Mouse (Mus musculus): ENCODE data around the gene Ctcf.

The Ctcf gene

DNA sequence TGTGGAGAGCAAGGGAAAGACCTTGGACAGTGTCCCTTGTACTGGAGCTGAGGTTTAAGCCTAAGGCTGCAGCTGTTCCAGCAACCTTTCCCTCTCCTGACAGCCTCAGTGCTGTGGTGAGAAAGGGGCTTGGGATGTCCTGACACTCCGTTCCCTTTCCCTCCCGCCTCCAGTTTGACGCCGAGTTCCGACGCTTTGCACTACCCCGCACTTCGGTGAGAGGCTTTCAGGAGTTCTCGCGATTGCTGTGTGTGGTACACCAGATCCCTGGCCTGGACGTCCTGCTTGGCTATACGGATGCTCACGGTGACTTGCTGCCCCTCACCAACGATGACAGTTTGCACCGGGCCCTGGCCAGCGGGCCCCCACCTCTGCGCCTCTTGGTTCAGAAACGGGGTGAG lies 65.6 kb downstream of the Ctcf start:
- no peak for DNase-seq

DNA sequence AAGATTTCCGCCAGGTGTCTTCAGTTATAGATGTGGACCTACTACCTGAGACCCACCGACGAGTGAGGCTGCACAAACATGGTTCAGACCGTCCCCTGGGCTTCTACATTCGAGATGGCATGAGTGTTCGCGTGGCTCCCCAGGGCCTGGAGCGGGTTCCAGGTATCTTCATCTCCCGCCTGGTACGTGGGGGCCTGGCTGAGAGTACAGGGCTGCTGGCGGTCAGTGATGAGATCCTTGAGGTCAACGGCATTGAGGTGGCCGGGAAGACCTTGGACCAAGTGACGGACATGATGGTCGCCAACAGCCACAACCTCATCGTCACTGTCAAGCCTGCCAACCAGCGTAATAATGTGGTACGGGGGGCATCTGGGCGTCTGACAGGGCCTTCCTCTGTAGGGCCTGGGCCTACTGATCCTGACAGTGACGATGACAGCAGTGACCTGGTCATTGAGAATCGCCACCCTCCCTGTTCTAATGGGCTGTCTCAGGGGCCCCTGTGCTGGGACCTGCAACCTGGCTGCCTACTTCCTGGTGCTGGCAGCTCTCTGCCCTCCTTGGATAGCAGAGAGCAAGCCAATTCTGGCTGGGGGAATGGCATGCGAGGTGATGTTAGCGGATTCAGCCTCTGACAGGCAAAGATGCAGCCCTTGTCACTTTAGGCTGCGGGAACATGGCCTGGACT lies 66.5 kb downstream of the Ctcf start:
- no peak for DNase-seq

DNA sequence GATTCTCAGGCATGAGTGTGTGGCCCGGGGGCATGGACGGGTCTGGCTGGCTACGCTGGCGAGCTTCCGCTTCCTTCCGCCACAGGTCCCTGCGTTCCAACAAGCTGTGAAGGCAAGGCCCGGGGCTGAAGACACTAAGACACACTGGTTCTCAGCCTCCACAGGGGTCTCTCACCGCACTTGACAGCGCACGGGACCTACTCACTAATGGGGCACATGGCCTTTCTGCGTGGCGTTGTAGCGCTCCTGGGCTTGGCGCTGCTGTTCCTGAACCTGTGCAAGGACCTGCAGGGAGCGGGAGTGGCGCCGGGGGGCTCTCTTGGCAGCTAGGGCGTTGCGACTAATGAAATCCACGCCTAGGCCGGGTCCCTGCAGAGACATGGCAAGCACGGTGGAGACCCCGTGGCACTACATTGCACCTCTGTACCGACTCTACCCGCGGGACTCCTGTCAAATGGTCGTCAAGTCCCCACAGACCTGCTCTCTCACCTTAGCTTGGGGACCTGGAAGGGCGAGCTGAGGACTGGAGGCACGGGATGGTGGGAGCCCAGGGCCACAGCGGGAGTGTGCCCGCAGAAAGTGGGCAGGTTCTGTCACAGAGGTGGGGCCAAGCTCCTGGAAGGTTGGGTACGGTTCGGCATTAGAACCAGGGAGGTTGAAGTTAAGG lies 67.9 kb downstream of the Ctcf start:
- DNase-seq, result no peak

DNA sequence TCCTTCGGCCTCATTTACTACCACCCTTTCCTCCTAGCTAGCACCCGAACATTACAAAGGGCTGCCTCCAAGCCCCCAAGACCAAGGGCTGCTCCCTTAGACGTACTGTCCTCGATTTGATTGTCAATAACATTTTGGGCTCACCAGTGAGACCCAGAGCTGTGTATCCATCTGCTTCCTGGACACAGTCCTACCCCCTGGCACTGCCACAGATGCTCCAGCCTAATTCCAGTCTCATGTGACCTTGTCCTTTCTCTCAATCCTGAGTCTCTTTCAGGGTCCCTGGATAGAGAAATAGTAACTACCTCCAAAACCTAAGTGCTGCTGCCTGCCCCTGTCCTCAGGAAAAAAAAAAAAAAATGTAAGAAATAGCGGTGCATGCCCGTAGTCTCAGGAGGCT lies 68.6 kb downstream of the Ctcf start:
- no peak for DNase-seq

DNA sequence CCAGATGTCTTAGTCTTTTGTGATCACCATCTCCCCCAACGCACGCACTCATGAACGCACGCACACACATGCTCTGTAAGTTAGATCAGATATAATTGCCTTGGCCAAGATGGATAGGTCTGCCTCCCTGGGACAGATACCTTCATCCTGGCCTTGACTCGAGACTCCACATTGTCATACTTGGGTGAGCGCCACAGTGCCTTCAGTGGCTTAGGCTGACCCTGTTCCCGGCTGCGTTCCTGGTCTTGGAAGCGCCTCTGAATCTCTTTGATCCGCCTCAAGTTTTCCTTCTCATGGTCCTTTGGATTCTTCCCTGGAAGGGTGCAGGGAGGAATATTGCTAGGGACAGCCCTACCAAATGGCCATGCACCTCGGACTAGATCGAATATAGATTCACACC lies 70.1 kb downstream of the Ctcf start:
- no peak for DNase-seq

DNA sequence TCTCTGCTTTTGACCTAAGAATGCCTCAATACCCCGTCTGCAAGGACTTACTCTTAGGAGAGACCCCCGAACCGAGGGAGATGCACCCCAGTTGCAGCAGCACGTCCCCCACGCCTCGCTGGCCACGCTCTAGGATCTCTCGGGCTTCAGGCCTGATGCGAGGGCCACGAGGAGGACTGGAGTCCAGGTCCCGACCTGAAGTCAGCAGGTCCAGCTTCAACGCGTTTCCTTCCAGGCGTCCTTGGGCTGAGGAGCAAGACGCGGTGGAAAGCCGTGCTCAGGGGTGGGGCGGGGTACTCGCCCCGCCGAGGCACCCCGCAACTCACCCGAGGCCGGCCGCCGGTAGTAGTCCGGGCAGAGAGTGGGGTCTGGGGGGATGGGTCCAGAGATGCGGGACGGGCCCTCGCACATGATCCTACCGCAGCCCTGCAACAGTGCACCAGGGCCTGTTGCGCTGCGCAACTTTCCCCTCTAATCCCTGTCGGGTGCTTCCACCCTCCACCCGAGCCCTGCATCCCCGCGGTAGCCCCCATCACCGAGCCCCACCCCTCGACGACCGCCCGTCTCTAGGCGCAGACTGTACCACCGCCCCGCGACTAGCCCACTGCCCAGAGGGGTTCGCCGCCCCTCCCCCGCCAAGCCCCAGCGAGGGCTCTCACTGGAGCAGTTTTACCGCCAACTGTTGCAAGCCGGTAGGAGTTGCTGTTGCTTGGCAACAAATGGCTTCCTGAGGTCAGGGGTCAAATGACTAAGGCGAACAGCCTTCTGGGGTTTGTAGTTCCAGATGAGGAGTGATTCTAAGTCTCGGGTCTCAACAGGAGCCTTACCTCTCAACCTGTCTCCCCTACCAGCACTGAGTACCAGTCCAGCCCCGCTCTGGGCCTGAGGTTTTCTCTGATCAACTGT lies 71.4 kb downstream of the Ctcf start, which contains the start of the genes 4933405L10Rik and Enkd1:
4933405L10Rik (plus strand) TSS at position 158 of the 906 bp plus-strand sequence.
Enkd1 (minus strand) TSS at position 713 of the 906 bp plus-strand sequence.
- peak; percentile 89 for DNase-seq

DNA sequence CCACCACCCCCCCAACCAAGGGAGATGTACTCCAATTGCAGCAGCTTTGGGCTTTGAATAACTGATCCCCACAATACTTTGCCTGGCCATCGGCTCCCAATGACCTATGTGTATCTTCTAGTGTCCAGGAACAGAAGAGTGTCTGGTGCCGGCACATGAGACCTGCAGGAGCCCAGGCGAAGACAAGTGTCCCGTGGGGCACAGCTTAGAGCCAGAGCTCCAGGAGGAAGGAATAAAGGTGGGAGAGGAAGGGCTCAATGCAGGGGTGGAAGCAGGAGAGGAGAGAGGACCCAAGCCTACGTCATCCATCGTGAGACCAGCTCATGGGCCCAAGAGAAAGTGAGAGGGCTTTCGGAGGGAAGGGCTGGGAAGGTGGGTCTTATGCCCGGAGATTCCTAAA lies 72.3 kb downstream of the Ctcf start:
- DNase-seq, result no peak

DNA sequence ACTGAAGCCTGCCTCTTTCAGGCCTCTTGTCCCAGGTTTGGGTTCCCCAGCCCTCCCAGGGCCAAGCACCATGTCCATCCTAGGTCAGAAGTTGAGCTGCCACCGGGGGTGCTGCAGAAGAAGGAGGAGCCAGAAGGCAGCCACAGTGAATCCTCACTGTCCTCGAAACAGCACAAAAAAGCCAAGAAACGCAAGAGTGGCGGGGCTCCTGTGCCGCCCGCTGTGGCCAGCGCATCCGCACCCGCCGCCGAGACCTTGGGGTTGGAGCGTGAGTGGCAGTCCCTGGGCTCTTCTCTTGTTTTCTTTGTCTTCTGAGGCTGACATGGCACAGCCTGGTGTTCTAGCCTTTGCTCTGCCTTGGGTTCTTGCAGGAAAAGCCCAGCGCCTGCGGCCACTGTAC lies 72.9 kb downstream of the Ctcf start:
- no peak for DNase-seq

DNA sequence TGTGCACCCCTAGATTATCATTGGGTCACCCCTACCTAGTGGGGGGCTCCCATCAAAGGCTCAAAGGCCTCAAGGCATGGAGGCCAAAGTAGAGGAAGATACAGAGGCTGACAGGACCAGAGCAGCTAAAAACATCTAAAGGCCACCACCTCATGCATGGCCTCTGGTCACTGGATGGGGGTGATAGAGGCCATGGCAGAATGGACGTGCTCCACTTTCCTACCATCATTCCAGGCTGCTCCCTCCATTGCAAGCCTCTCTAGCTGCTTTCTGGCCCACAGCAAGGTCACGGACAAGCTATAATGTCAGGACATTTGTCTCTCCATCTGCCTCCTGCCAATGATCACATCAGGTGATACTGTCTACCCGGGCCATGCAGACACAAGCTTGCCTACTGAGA lies 75.9 kb downstream of the Ctcf start:
- DNase-seq, result no peak

DNA sequence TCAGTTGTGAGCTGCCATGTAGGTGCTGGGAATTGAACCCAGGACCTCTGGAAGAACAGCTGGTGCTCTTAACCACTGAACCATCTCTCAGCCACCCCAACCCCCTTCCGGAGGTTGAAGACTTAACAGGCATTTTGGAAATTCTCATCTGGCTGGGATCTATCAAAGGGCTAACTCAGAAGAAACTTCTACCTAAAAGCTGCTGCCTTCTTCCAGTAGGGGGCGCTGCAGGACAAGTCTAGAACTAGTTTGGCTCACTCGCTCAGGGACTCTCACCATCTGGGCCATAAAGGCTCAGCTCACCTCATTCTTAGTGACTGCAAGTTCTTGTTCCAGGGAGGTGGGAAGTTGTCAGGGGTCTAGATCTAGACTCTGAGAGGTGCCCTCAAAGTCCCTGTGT lies 77.8 kb downstream of the Ctcf start:
- DNase-seq, result peak; percentile 72

DNA sequence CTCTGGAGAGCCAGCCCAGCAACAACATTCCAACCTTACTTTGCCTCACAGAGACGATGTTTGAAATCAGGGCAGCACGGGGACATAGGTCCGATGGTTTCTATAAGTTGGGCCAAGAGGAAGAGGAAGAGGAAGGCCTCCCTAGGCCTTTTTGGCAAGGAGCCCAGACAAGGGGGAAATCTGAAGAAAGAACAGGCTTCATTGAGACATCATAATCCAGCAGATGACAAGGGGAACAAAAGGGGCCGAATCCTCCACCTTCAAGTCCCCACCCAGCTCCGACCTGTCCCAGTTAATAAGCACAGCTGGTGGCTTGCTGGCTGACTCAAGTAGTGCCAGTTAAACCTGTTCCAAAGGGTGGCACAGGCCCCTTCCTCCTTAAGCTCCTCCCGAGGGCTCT lies 78.7 kb downstream of the Ctcf start:
- DNase-seq, result no peak

DNA sequence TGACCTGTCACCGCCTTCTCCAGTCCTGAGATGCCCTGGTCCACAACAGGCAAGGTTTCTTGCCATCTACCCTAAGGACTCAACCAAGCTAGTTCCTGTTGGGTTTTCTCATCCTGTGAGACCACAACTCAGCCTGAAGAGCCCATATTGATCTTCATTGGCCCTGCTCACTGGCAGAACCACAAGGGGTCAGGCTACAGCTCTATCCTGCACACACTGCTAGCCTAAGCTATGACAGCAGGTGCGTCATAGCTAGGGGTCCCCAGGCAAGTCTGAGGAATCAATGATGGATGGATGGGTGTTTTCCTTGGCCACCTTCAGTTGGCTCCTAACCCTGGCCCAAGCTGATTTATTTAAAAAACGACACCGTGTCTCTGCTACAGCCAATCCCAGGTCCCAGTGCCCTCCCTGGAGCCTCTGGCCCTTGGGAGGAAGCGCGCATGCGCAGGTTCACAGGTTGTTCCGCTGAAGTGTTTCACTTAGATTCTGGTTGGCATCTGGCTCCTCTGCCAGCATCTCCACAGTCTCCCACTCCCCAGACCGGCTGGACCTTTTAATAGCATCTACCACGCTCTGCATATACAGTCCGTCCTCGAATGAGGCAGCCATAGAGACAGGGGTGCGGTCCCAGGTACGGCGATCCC lies 80.1 kb downstream of the Ctcf start:
- no peak for DNase-seq

DNA sequence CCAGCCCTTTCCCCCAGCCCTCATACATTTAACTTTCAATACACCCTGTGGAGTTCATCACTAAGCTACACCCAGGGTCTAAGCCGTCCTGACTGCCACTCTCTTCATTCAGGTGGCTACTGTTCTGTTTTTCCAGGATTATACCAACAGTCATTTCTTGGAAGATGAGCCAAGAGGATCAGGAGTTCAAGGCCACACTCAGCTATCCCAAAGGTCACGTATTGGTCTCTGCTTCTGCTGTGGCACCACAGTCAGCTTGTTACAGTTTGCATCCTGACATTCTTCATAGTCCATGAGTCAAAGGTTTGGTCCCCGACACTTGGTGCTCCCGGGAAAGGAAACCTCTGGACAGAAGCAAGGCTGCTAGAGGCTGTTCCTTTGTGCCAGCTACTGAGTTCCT lies 83.3 kb downstream of the Ctcf start:
- DNase-seq, result no peak

DNA sequence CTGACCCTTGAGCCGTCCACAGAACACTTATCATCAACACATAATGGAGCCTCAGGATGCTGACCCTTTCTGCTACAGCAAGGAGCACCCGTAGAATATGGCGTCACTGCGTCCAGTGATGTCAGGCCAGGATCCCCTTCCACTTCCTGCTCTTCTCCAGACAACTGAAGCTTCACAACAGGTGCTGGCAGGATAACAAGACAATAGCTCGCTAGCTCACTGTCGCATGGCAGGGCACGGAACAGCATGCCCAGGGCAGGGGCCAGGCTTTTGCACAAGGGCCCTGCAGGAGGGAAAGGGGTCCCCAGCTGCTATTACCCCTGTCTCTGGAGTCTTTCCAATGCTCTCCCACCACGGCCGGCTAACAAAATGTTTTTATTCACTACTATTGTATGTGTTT lies 86.5 kb downstream of the Ctcf start:
- no peak for DNase-seq

DNA sequence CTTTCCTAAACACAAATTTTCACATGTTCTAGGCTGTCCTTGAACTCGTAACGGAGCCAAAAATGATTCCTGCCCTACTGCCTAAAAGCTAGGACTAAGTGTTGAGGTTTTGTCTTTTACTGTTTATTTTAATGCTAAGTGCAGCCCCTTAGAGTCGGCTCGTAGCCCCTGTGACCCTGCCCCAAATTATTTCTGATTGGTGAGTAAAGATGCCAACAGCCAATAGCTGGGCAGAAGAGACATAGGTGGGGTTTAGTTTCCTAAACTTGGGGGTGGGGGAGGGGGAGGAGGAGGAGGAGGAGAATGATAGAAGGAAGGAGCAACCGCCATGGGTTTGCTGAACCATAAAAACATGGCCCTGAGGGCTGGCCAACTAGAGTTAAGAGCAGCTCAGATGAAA lies 89.4 kb downstream of the Ctcf start:
- DNase-seq, result no peak

DNA sequence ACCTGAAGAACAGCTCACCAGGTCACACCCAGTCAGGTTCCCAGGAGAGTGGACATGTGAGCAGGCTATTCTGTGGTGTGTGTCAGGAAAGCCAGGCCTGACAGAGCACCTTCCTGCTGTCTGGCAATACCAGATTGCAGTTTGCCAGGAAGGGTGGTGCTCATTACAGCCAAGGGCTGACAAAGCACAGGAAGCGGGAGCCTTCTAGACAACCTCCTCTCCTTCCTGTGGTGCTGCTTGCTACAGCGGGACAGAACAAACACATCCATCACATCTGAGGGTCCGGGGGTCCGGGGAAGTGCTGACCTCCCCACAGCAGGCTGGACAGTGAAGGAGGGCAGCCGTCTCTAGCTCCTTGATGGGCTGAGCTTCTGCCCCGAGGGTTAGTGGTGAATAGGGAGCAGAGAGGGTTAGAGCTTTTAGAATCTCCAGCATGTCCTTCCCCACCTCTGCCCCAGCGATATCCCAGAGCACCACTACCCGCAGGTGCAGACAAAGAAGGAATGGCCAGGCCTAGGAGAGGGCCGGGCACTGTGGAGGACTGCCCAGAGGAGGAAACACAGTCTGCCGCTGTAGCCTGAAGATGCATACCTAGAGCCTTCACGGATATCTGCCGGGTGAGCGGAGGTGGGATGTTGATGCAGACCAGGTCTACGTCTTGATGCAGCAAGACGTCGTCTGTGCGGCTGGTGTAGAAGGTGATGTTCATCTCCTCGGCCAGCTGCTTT lies 91.2 kb downstream of the Ctcf start:
- DNase-seq, result peak; percentile 79

DNA sequence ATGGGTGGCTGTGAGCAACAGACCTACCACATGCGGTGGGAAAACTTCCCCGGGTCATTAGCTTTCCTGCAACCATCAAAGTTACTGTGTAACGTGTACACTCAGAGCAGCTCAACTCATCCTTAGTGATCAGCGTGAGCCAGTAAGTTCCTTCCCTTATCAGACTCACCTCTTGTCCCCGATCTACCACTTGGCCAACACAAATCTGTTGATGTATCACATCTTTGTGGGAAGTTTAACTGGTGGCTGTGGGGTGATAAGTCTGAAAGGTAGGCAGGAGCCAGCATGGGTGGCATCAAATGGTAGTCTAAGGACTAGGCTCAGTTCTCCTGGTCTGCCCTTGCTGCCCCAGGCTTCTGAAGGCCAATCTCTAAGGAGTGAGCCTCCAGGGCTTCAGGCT lies 95.8 kb downstream of the Ctcf start:
- no peak for DNase-seq

Measured in kidney, adult 11 months (tissue).